Mouse (Mus musculus) intestine, embryonic 16.5 days (tissue): Measurements from ENCODE around the gene S100a4. TPM values are rescaled to one million over a fixed set of nuclear protein-coding genes. Genes with fewer than 3 reads are reported as not detected.
A peak's percentile ranks its signal among the peaks of the same experiment; 100 is the strongest.

ENCODE experiments used
- ATAC-seq: fragments of 200-750 bp; cut with Nextera tagmentation; 2 replicates; pipeline ENCODE4 v1.8.0; 2017; ENCODE audit warnings: moderate TSS enrichment, moderate library complexity
- H3K27ac ChIP-seq: fragments of 300-500 bp; sonication (generic); 2 replicates; pipeline ENCODE4 v1.5.1; 2014; ENCODE audit warnings: mild to moderate bottlenecking, low read length
- H3K27me3 ChIP-seq: fragments of 300-500 bp; sonication (generic); replicated peaks from 2 replicates; pipeline ENCODE4 v1.6.1; 2014; ENCODE audit warnings: low read length, control low read depth, mixed read lengths; ENCODE audit not compliant: control insufficient read depth, insufficient read depth
- H3K36me3 ChIP-seq: fragments of 300-500 bp; sonication (generic); 2 replicates; pipeline ENCODE4 v1.6.1; 2014; ENCODE audit warnings: low read length, control low read depth; ENCODE audit not compliant: control insufficient read depth, insufficient read depth
- H3K4me1 ChIP-seq: fragments of 300-500 bp; sonication (generic); 2 replicates; pipeline ENCODE4 v1.6.1; 2014; ENCODE audit warnings: low read length, control low read depth, mixed read lengths; ENCODE audit not compliant: control insufficient read depth, insufficient read depth
- H3K4me2 ChIP-seq: fragments of 300-500 bp; sonication (generic); 2 replicates; pipeline ENCODE4 v1.6.1; 2014; ENCODE audit warnings: low read depth, low read length, control low read depth
- H3K4me3 ChIP-seq: fragments of 300-500 bp; sonication (generic); 2 replicates; pipeline ENCODE4 v1.5.1; 2014; ENCODE audit warnings: mild to moderate bottlenecking, low read length
- H3K9ac ChIP-seq: fragments of 300-500 bp; sonication (generic); 2 replicates; pipeline ENCODE4 v1.6.1; 2014; ENCODE audit warnings: low read depth, low read length
- H3K9me3 ChIP-seq: fragments of 300-500 bp; sonication (generic); 2 replicates; pipeline ENCODE4 v1.6.1; 2016; ENCODE audit warnings: low read length, control low read depth; ENCODE audit not compliant: control insufficient read depth
- WGBS: fragments of 180-500 bp; shearing (Covaris S2); extraction: QIAGEN DNeasy Blood & Tissue Kit; methylation state at CpG from one replicate; pipeline ENCODE4 v1.1.7; 2014; 5-methylcytosine and 5-hydroxymethylcytosine counted together
- polyA plus RNA-seq: library from polyadenylated mRNA; unstranded; fragments of >200 nt; fragmentation: Nextera tagmentation; extraction: Ambion mirVana; gene quantifications from 2 replicates; pipeline ENCODE4 v1.2.1, GENCODE M21; 2015

S100a4 gene
- polyA plus RNA-seq, 1 experiment from 2014 or later = 4.0 TPM

DNA sequence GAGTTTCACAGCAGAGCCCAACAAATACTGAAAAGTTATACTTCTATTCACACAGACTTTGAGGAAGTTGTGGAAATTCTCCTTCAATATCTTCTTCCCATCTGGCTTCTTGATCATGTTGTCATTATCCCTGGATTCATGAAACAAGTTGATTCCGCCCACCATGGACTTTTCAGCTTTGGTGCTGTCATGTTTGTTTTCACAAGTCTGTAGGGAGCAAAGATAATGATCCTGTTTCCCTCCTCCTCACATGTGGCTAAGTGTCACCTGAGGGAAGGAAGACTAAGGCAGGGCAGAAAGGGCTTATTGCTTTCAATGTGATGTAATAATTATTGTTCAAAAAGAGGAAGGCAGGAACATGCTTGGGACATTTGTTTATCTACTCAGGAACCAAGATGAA is 43.7 kb downstream of the S100a4 start:
- Histone ChIP-seq H3K36me3 (no peaks in the 10 kb centered on the region), H3K27me3 (no peaks in the 10 kb centered on the region), H3K27ac (no peak overlapping the region), H3K4me2 (no peak overlapping the region), H3K4me1 (no peaks in the 10 kb centered on the region), H3K9ac (no peak overlapping the region), H3K4me3 (no peak overlapping the region), H3K9me3 (no peaks in the 10 kb centered on the region)
- no peak for ATAC-seq
- WGBS = 81% methylated on average over 1 of the region's 1 CpGs

DNA sequence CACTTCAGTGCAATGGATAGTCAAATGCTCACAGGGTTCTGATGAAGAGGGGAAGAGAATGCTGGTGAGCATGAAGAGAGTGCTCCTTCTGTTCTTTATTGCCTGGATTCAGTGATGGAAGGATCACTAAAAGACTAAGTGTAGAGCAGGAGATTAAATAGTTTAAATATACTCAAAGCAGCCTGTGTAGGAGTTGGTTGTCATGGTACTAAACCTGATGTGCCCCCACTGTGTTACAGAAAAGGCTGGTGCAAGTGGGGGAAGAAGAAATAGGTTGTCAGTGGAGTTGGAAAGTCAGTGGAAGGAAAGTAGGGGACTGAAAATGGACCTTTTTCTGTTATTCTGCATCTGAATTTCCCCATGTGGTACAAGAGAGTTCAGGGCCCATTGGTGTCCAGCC is 45.4 kb downstream of the S100a4 start:
- H3K4me1 ChIP-seq = no peaks in the 10 kb centered on the region
- no peaks in the 10 kb centered on the region for H3K9me3 ChIP-seq
- H3K36me3 ChIP-seq = no peaks in the 10 kb centered on the region
- ATAC-seq = no peak
- H3K9ac ChIP-seq = no peak overlapping the region
- no peaks in the 10 kb centered on the region; the same call in 1 of the 2 replicates for H3K27me3 ChIP-seq
- H3K27ac ChIP-seq = no peak overlapping the region
- H3K4me2 ChIP-seq = no peak overlapping the region
- H3K4me3 ChIP-seq = no peak overlapping the region

DNA sequence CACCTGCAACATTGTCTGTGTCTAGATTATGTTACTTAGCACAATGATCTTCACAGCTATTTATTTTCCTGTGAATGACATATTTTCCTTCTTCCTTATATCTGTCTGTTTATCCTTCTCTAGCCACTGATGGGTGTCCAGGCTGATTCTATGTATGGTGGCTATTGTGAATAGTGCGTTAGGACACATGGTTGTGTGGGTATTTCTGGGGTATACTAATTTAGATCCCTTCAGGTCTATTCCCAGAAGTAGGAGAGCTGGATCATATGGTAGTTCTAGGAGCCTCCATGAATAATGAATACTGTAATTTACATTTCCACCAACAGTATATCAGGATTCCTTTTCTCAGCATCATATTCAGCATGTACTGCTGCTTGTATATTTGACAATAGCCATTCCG is 46.3 kb downstream of the S100a4 start:
- no peak for ATAC-seq
- Histone ChIP-seq H3K9ac (no peak overlapping the region), H3K27ac (no peak overlapping the region), H3K9me3 (no peaks in the 10 kb centered on the region), H3K36me3 (no peaks in the 10 kb centered on the region), H3K27me3 (no peaks in the 10 kb centered on the region; the same call in 1 of the 2 replicates), H3K4me3 (no peak overlapping the region), H3K4me2 (no peak overlapping the region), H3K4me1 (no peaks in the 10 kb centered on the region)
- 90% methylated on average over 2 of the region's 2 CpGs for WGBS

DNA sequence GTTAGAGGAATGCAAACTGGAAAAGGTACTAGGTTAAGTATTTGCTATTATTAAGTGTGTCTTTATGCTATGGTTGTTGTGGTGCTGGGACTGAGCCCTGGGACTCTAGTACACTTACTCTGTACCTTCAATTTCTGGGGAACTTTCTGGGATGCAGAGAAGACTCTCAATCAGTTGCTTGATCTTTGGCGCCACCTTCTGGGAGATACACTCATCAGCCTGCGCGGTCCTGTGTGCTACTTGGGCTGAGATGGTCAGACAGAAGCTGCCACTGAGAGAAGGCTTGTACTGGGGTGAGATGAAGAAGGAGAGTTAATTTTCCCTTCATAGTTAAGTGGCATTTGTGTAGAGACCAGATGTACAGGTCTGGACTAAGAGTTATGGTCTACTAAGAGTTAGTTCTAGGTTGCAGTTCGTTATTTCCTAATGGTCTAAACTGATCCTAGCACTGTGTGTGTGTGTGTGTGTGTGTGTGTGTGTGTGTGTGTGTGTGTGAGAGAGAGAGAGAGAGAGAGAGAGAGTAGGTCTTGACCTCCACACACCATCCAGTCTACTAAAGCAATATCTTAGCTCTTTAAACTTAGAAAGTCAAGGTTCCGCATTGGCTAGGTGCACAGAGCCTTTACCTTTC is 49.4 kb downstream of the S100a4 start:
- ATAC-seq = peak; percentile 78
- H3K4me1 ChIP-seq = no peaks in the 10 kb centered on the region
- H3K27me3 ChIP-seq = no peaks in the 10 kb centered on the region; the same call in 1 of the 2 replicates
- no peaks in the 10 kb centered on the region for H3K36me3 ChIP-seq
- WGBS = 36% methylated on average over 5 of the region's 5 CpGs
- no peak overlapping the region for H3K9ac ChIP-seq
- H3K4me3 ChIP-seq = no peak overlapping the region
- H3K27ac ChIP-seq = no peak overlapping the region
- no peaks in the 10 kb centered on the region for H3K9me3 ChIP-seq
- no peak overlapping the region for H3K4me2 ChIP-seq

DNA sequence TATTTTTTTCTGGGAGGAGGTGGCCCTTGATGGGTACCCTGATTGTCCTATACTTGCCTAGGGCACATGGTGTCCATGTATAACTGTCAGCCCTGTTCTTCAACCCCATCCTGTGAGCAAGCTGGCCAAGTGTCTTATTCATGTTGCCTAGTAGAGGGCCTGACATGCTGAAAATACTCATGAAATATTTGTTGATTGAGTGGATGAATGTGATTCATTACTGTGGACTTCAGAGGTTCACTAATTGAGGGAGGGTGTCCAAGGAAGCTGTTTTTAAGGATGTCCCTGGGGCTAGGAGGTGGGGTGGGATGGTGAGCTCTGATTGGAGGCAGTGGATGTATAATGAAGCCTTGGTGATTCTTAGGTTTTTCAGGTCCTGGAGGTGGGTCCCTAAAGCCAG is 50.1 kb downstream of the S100a4 start, which contains the start of gene S100a7a:
Gene S100a7a (plus strand): TSS at position 301 of the 400 bp plus-strand sequence.
- Histone ChIP-seq H3K9me3 (no peaks in the 10 kb centered on the region), H3K36me3 (no peaks in the 10 kb centered on the region), H3K4me1 (no peaks in the 10 kb centered on the region), H3K4me3 (no peak within 1 kb of the TSS), H3K4me2 (no peak within 1 kb of the TSS), H3K9ac (no peak within 1 kb of the TSS), H3K27me3 (no peaks in the 10 kb centered on the region; the same call in 1 of the 2 replicates), H3K27ac (no peak within 1 kb of the TSS)
- no peak for ATAC-seq

Other genes with a start within 250 kb of the S100a4 start
- gene Slc27a3, start 213.8 kb upstream of the S100a4 start, polyA plus RNA-seq = 8.4 and 8.6 TPM in 2 replicates
- 20.2 and 22.1 TPM in 2 replicates for gene Ints3, start 170.1 kb upstream of the S100a4 start, polyA plus RNA-seq
- gene Npr1, start 137.9 kb upstream of the S100a4 start, polyA plus RNA-seq = 5.6 and 6.6 TPM in 2 replicates
- 125 and 140 TPM in 2 replicates for gene Ilf2, start 127.6 kb upstream of the S100a4 start, polyA plus RNA-seq
- gene Snapin, start 112.7 kb upstream of the S100a4 start, polyA plus RNA-seq = 74.7 and 79.4 TPM in 2 replicates
- gene Chtop, start 94.3 kb upstream of the S100a4 start, polyA plus RNA-seq = 90.4 and 99.8 TPM in 2 replicates
- 142 and 192 TPM in 2 replicates for gene S100a1, start 89.4 kb upstream of the S100a4 start, polyA plus RNA-seq
- 38.5 and 40.8 TPM in 2 replicates for gene S100a13, start 89.3 kb upstream of the S100a4 start, polyA plus RNA-seq
- 7.1 and 10.7 TPM in 2 replicates for gene S100a14, start 76.9 kb upstream of the S100a4 start, polyA plus RNA-seq
- gene S100a16, start 66.5 kb upstream of the S100a4 start, polyA plus RNA-seq = 99.1 and 113 TPM in 2 replicates
- 0.23 and 0.29 TPM in 2 replicates for gene S100a3, start 43.2 kb upstream of the S100a4 start, polyA plus RNA-seq
- not detected in 2 replicates for gene S100a2, start 13.5 kb upstream of the S100a4 start, polyA plus RNA-seq
- gene Gm42674, start 1.9 kb upstream of the S100a4 start, polyA plus RNA-seq = not detected in 2 replicates
- 13.2 and 16.0 TPM in 2 replicates for gene S100a5, start 4.8 kb downstream of the S100a4 start, polyA plus RNA-seq
- gene S100a6, start 9.1 kb downstream of the S100a4 start, polyA plus RNA-seq = 376 and 422 TPM in 2 replicates
- 0.17 and 0.42 TPM in 2 replicates for gene S100a7a, start 50.2 kb downstream of the S100a4 start, polyA plus RNA-seq
- 14.9 and 30.6 TPM in 2 replicates for gene S100a8, start 65.2 kb downstream of the S100a4 start, polyA plus RNA-seq
- 10.1 and 27.1 TPM in 2 replicates for gene S100a9, start 92.0 kb downstream of the S100a4 start, polyA plus RNA-seq
- gene Pglyrp4, start 123.1 kb downstream of the S100a4 start, polyA plus RNA-seq = not detected in 2 replicates
- gene Gm5849, start 174.1 kb downstream of the S100a4 start, polyA plus RNA-seq = not detected in 2 replicates